Mouse (Mus musculus) bone marrow macrophage, adult 2 months (primary cell): ENCODE data around the gene Ighmbp2.

ENCODE experiments used
- CTCF ChIP-seq: IDR thresholded peaks from 2 replicates; pipeline ENCODE4 v1.5.1; 2012; ENCODE audit warnings: low read depth, mild to moderate bottlenecking, low read length, moderate library complexity
- POLR2A ChIP-seq: IDR thresholded peaks from 2 replicates; pipeline ENCODE4 v1.6.1; 2012; ENCODE audit warnings: mild to moderate bottlenecking, low read depth, low read length, borderline replicate concordance

GRCm38 (mm10) chr19:3307175-3307949, 24.5 kb upstream of the Ighmbp2 start:
- no peak for TF ChIP-seq CTCF
- TF ChIP-seq POLR2A: no peak
